Mouse (Mus musculus) liver, embryonic 12.5 days (tissue): ENCODE results near the gene Fbln1. TPM values are rescaled to one million over a fixed set of nuclear protein-coding genes. Genes with fewer than 3 reads are reported as not detected.

ENCODE experiments used
- ATAC-seq: fragments of 200-750 bp; cut with Nextera tagmentation; 2 replicates; pipeline ENCODE4 v1.8.0; 2017; ENCODE audit warnings: moderate number of reproducible peaks, mild to moderate bottlenecking, moderate library complexity
- H3K27ac ChIP-seq: fragments of 300-500 bp; sonication (generic); 2 replicates; pipeline ENCODE4 v1.5.1; 2016; ENCODE audit warnings: mild to moderate bottlenecking
- H3K27me3 ChIP-seq: fragments of 300-500 bp; sonication (generic); replicated peaks from 2 replicates; pipeline ENCODE4 v1.6.1; 2016; ENCODE audit warnings: mild to moderate bottlenecking, moderate library complexity
- H3K36me3 ChIP-seq: fragments of 300-500 bp; sonication (generic); 2 replicates; pipeline ENCODE4 v1.6.1; 2016; ENCODE audit warnings: mild to moderate bottlenecking, moderate library complexity
- H3K4me1 ChIP-seq: fragments of 300-500 bp; sonication (generic); 2 replicates; pipeline ENCODE4 v1.6.1; 2016
- H3K4me2 ChIP-seq: fragments of 300-500 bp; sonication (generic); 2 replicates; pipeline ENCODE4 v1.6.1; 2016; ENCODE audit warnings: mild to moderate bottlenecking, moderate library complexity
- H3K4me3 ChIP-seq: fragments of 300-500 bp; sonication (generic); 2 replicates; pipeline ENCODE4 v1.5.1; 2016; ENCODE audit warnings: mild to moderate bottlenecking, moderate library complexity
- H3K9ac ChIP-seq: fragments of 300-500 bp; sonication (generic); 2 replicates; pipeline ENCODE4 v1.6.1; 2016; ENCODE audit warnings: mild to moderate bottlenecking, moderate library complexity
- H3K9me3 ChIP-seq: fragments of 300-500 bp; sonication (generic); replicated peaks from 2 replicates; pipeline ENCODE4 v1.6.1; 2016; ENCODE audit warnings: mild to moderate bottlenecking, moderate library complexity
- WGBS: fragments of 180-500 bp; shearing (Covaris S2); methylation state at CpG from one replicate; pipeline ENCODE4 v1.1.7; 2016; ENCODE audit not compliant: insufficient replicate concordance; 5-methylcytosine and 5-hydroxymethylcytosine counted together
- polyA plus RNA-seq: library from polyadenylated mRNA; unstranded; fragments of >200 nt; fragmentation: Nextera tagmentation; extraction: Ambion mirVana; gene quantifications from 2 replicates; pipeline ENCODE4 v1.2.1, GENCODE M21; 2016

Fbln1 gene
- polyA plus RNA-seq, 1 experiment from 2014 or later, result 18.1 TPM

GRCm38 (mm10) chr15:85229960-85230535, 24.3 kb downstream of the Fbln1 start:
- Histone ChIP-seq H3K4me3 (no peak overlapping the region), H3K27me3 (no peaks in the 10 kb centered on the region), H3K4me2 (0 out of 2 replicates have a peak overlapping the region, but pooled peaks have one; percentile 26), H3K27ac (no peak overlapping the region), H3K4me1 (peaks cover 30% of the 10 kb centered on the region), H3K36me3 (peaks cover 12% of the 10 kb centered on the region), H3K9ac (no peak overlapping the region), H3K9me3 (no peaks in the 10 kb centered on the region)
- 19% methylated on average over 13 of the region's 13 CpGs for WGBS
- ATAC-seq, result peak; percentile 78

- H3K4me3 ChIP-seq, result no peak overlapping the region
- H3K9me3 ChIP-seq, result no peaks in the 10 kb centered on the region
- peaks cover 30% of the 10 kb centered on the region for H3K4me1 ChIP-seq
- no peak for ATAC-seq
- H3K9ac ChIP-seq, result no peak overlapping the region
- peaks cover 12% of the 10 kb centered on the region for H3K36me3 ChIP-seq
- no peaks in the 10 kb centered on the region for H3K27me3 ChIP-seq
- no peak overlapping the region for H3K27ac ChIP-seq
- WGBS, result 64% methylated on average over 14 of the region's 14 CpGs
- H3K4me2 ChIP-seq, result 0 out of 2 replicates have a peak overlapping the region, but pooled peaks have one; percentile 26
These were observed 24.9 kb downstream of the Fbln1 start for GRCm38 (mm10) chr15:85230613-85231012.

GRCm38 (mm10) chr15:85231443-85232255, 25.9 kb downstream of the Fbln1 start:
- Histone ChIP-seq H3K27ac (no peak overlapping the region), H3K4me1 (peaks cover 30% of the 10 kb centered on the region), H3K36me3 (peaks cover 8% of the 10 kb centered on the region), H3K4me3 (no peak overlapping the region), H3K9ac (no peak overlapping the region), H3K9me3 (no peaks in the 10 kb centered on the region), H3K4me2 (no peak overlapping the region), H3K27me3 (no peaks in the 10 kb centered on the region)
- no peak for ATAC-seq
- WGBS, result 69% methylated on average over 13 of the region's 13 CpGs

GRCm38 (mm10) chr15:85232256-85232535, 26.4 kb downstream of the Fbln1 start:
- no peak overlapping the region for H3K9ac ChIP-seq
- no peaks in the 10 kb centered on the region for H3K9me3 ChIP-seq
- WGBS, result 76% methylated on average over 4 of the region's 4 CpGs
- ATAC-seq, result no peak
- no peaks in the 10 kb centered on the region for H3K27me3 ChIP-seq
- no peak overlapping the region for H3K27ac ChIP-seq
- H3K4me2 ChIP-seq, result no peak overlapping the region
- no peak overlapping the region for H3K4me3 ChIP-seq
- 0 out of 2 replicates have a peak, but pooled peaks cover 3% of the 10 kb centered on the region for H3K36me3 ChIP-seq
- H3K4me1 ChIP-seq, result peaks cover 30% of the 10 kb centered on the region

- H3K4me2 ChIP-seq, result no peak overlapping the region
- H3K9me3 ChIP-seq, result no peaks in the 10 kb centered on the region
- 0 out of 2 replicates have a peak overlapping the region, but pooled peaks have one; percentile 48 for H3K27ac ChIP-seq
- peaks cover 4% of the 10 kb centered on the region; the same call in 1 of the 2 replicates for H3K36me3 ChIP-seq
- ATAC-seq, result no peak
- WGBS, result 76% methylated on average over 25 of the region's 25 CpGs
- peaks cover 30% of the 10 kb centered on the region for H3K4me1 ChIP-seq
- H3K9ac ChIP-seq, result no peak overlapping the region
- H3K27me3 ChIP-seq, result no peaks in the 10 kb centered on the region
- no peak overlapping the region for H3K4me3 ChIP-seq
These were observed 26.9 kb downstream of the Fbln1 start for GRCm38 (mm10) chr15:85232543-85233250.

- ATAC-seq, result 0 out of 2 replicates have a peak, but pooled peaks have one; percentile 30
These were observed 27.5 kb downstream of the Fbln1 start for GRCm38 (mm10) chr15:85233251-85233611.

GRCm38 (mm10) chr15:85233690-85234089, 27.9 kb downstream of the Fbln1 start:
- Histone ChIP-seq H3K4me3 (no peak overlapping the region), H3K9ac (no peak overlapping the region), H3K4me2 (no peak overlapping the region), H3K27ac (peak overlapping the region; percentile 48), H3K36me3 (peaks cover 12% of the 10 kb centered on the region), H3K4me1 (peaks cover 30% of the 10 kb centered on the region), H3K9me3 (no peaks in the 10 kb centered on the region), H3K27me3 (no peaks in the 10 kb centered on the region)
- 59% methylated on average over 4 of the region's 4 CpGs for WGBS
- ATAC-seq, result 0 out of 2 replicates have a peak, but pooled peaks have one; percentile 7

More at GRCm38 (mm10) chr15:85233251-85233611, 27.5 kb downstream of the Fbln1 start:
- Histone ChIP-seq H3K27me3 (no peaks in the 10 kb centered on the region), H3K4me2 (no peak overlapping the region), H3K9ac (no peak overlapping the region), H3K4me3 (no peak overlapping the region), H3K4me1 (peaks cover 30% of the 10 kb centered on the region), H3K36me3 (peaks cover 8% of the 10 kb centered on the region; the same call in 1 of the 2 replicates), H3K27ac (peak overlapping the region; percentile 48; the same call in 1 of the 2 replicates), H3K9me3 (no peaks in the 10 kb centered on the region)
- WGBS, result 20% methylated on average over 4 of the region's 4 CpGs

GRCm38 (mm10) chr15:85238821-85239745, 33.3 kb downstream of the Fbln1 start:
- Histone ChIP-seq H3K4me3 (no peak overlapping the region), H3K4me1 (no peaks in the 10 kb centered on the region), H3K27me3 (no peaks in the 10 kb centered on the region), H3K9ac (no peak overlapping the region), H3K9me3 (no peaks in the 10 kb centered on the region), H3K4me2 (no peak overlapping the region), H3K27ac (no peak overlapping the region), H3K36me3 (peaks cover 17% of the 10 kb centered on the region)
- ATAC-seq, result no peak
- WGBS, result 82% methylated on average over 22 of the region's 22 CpGs

- peaks cover 17% of the 10 kb centered on the region for H3K36me3 ChIP-seq
- no peaks in the 10 kb centered on the region for H3K27me3 ChIP-seq
- H3K27ac ChIP-seq, result no peak overlapping the region
- ATAC-seq, result no peak
- no peak overlapping the region for H3K9ac ChIP-seq
- no peaks in the 10 kb centered on the region for H3K4me1 ChIP-seq
- WGBS, result 68% methylated on average over 4 of the region's 4 CpGs
- H3K9me3 ChIP-seq, result no peaks in the 10 kb centered on the region
- no peak overlapping the region for H3K4me2 ChIP-seq
- H3K4me3 ChIP-seq, result no peak overlapping the region
These were observed 34.3 kb downstream of the Fbln1 start for GRCm38 (mm10) chr15:85240086-85240485.

GRCm38 (mm10) chr15:85241856-85242255, 36.1 kb downstream of the Fbln1 start:
- Histone ChIP-seq H3K27me3 (no peaks in the 10 kb centered on the region), H3K9ac (no peak overlapping the region), H3K4me1 (no peaks in the 10 kb centered on the region), H3K9me3 (no peaks in the 10 kb centered on the region), H3K36me3 (peaks cover 17% of the 10 kb centered on the region), H3K27ac (no peak overlapping the region), H3K4me3 (no peak overlapping the region), H3K4me2 (no peak overlapping the region)
- ATAC-seq, result no peak
- 70% methylated on average over 7 of the region's 7 CpGs for WGBS

- Histone ChIP-seq H3K4me3 (no peak overlapping the region), H3K27me3 (no peaks in the 10 kb centered on the region), H3K27ac (no peak overlapping the region), H3K9ac (no peak overlapping the region), H3K4me2 (no peak overlapping the region), H3K36me3 (0 out of 2 replicates have a peak, but pooled peaks cover 5% of the 10 kb centered on the region), H3K4me1 (no peaks in the 10 kb centered on the region), H3K9me3 (no peaks in the 10 kb centered on the region)
- 70% methylated on average over 13 of the region's 13 CpGs for WGBS
- ATAC-seq, result no peak
These were observed 38.8 kb downstream of the Fbln1 start for GRCm38 (mm10) chr15:85244414-85245161.
